Mouse (Mus musculus) small intestine, adult 2 months (tissue): ENCODE data around the gene Speer4a.
"Not testable (repeated sequence)": the region's sequence is repeated elsewhere in the genome, so short reads cannot be mapped to it uniquely, and the experiment has no call there.

ENCODE experiments used
- CTCF ChIP-seq: fragments of 200-500 bp; IDR thresholded peaks from 2 replicates; pipeline ENCODE4 v1.5.1; 2012; ENCODE audit warnings: low read depth, mild to moderate bottlenecking, control low read depth, inconsistent platforms, low read length, moderate library complexity, mixed read lengths; ENCODE audit not compliant: insufficient replicate concordance, insufficient read length; ENCODE audit errors: extremely low read depth
- POLR2A ChIP-seq: fragments of 200-500 bp; IDR thresholded peaks from 2 replicates; pipeline ENCODE4 v1.6.1; 2012; ENCODE audit warnings: low read depth, mild to moderate bottlenecking, control low read depth, inconsistent platforms, low read length, moderate library complexity

- TF ChIP-seq CTCF, POLR2A: not testable (repeated sequence)
Measured at GRCm38 (mm10) chr5:26079023-26079422, 39.7 kb upstream of the Speer4a start.
